ENCODE assay signal across 12 mouse cellular contexts in genomic region chr3:59078585-59078984, GRCm38 (mm10). TPM values are rescaled to one million over a fixed set of nuclear protein-coding genes. Genes with fewer than 3 reads are reported as not detected.
"Had no signal": no experiment of that assay in that cellular context is flagged by ENCODE, and none has a peak within 500 bp of the region (broad histone marks: within the 10 kb centered on the region; RNA-seq: fewer than 3 reads in every experiment).

No protein-coding gene starts in this region.

- H3K4me3 ChIP-seq: lung, embryonic 15.5 days; megakaryocyte, embryonic 14.5 days; midbrain, embryonic 13.5 days; midbrain, embryonic 15.5 days; neural tube, embryonic 12.5 days; stomach, embryonic 15.5 days had no signal

- H3K9ac ChIP-seq: lung, embryonic 15.5 days; midbrain, embryonic 13.5 days; midbrain, embryonic 15.5 days; neural tube, embryonic 12.5 days; stomach, embryonic 15.5 days had no signal

- ATAC-seq: lung, postnatal 0 days; midbrain, embryonic 15.5 days had no signal

- H3K27me3 ChIP-seq: lung, embryonic 15.5 days; megakaryocyte, embryonic 14.5 days; midbrain, embryonic 13.5 days; midbrain, embryonic 15.5 days; neural tube, embryonic 12.5 days; stomach, embryonic 15.5 days had no signal

- H3K9me3 ChIP-seq: lung, embryonic 15.5 days; megakaryocyte, embryonic 14.5 days; midbrain, embryonic 13.5 days; midbrain, embryonic 15.5 days; neural tube, embryonic 12.5 days; stomach, embryonic 15.5 days had no signal

- H3K4me1 ChIP-seq: midbrain, embryonic 15.5 days; stomach, embryonic 15.5 days had no signal

- H3K4me2 ChIP-seq: lung, embryonic 15.5 days; midbrain, embryonic 11.5 days; midbrain, embryonic 13.5 days; midbrain, embryonic 15.5 days; neural tube, embryonic 12.5 days; stomach, embryonic 15.5 days had no signal

- H3K27ac ChIP-seq: lung, embryonic 15.5 days; macrophage; midbrain, embryonic 13.5 days; midbrain, embryonic 15.5 days; neural tube, embryonic 12.5 days; stomach, embryonic 15.5 days; stomach, postnatal 0 days had no signal

- H3K36me3 ChIP-seq: lung, embryonic 15.5 days; midbrain, embryonic 13.5 days; midbrain, embryonic 15.5 days; neural tube, embryonic 12.5 days; stomach, embryonic 15.5 days had no signal

RNA-seq across cellular contexts. Expression of gene Gpr171, which starts 23.0 kb away (rescaled TPM):
- total RNA-seq: midbrain, postnatal 0 days had no signal
- polyA plus RNA-seq: testis, adult 2 months had no signal
